ENCODE assay signal across 9 mouse cellular contexts in genomic region chr15:11742346-11742729, GRCm38 (mm10).
DNase-seq lines count a peak whose midpoint lies in the region; ATAC-seq lines count a peak whose summit lies in the region.
"Had no signal": no experiment of that assay in that cellular context is flagged by ENCODE, and none has a peak within 500 bp of the region (broad histone marks: within the 10 kb centered on the region; RNA-seq: fewer than 3 reads in every experiment).

No protein-coding gene starts in this region.

- no peak for ATAC-seq in megakaryocyte-erythroid progenitor cell, adult 5-6 weeks (replicated peaks; ENCODE audit: low FRiP score, low TSS enrichment, poor library complexity, severe bottlenecking)

- peak; percentile 94 for DNase-seq in heart, adult 11 months
- DNase-seq in heart, postnatal 10 days, result no peak
- DNase-seq in embryo, embryonic 9.5 days (ENCODE audit: extremely low spot score), result peak; percentile 33
- DNase-seq in heart, postnatal 4 days, result peak; percentile 11
- DNase-seq in lung, postnatal 4 days, result peak; percentile 12 to 43
- DNase-seq in gastrocnemius, postnatal 14 days, result no peak
- no peak for DNase-seq in spleen, postnatal 14 days (ENCODE audit: low spot score in 2 of 2)
- DNase-seq: kidney, adult 18-20 months had no signal

- intact Hi-C loops in heart, postnatal 10 days (cut with DNase I), result no loop called here
- intact Hi-C loops in gastrocnemius, postnatal 14 days (cut with DNase I; ENCODE audit: low total_unique reads), result no loop called here

Comparison
In these comparisons a context has a peak if more than half of its experiments do, and no peak if none do; other contexts are left out.
1. DNase-seq: peak in heart, adult 11 months (single experiment), embryo, embryonic 9.5 days (single experiment), heart, postnatal 4 days (single experiment) and lung, postnatal 4 days (2 of 2); none in heart, postnatal 10 days (0 of 2), gastrocnemius, postnatal 14 days (single experiment) and spleen, postnatal 14 days (0 of 2).